Mouse (Mus musculus) forebrain, embryonic 16.5 days (tissue): ENCODE measurements around the gene Srek1. TPM values are rescaled to one million over a fixed set of nuclear protein-coding genes. Genes with fewer than 3 reads are reported as not detected.

Experiments used
- ATAC-seq: fragments of 200-750 bp; cut with Nextera tagmentation; 2 replicates; pipeline ENCODE4 v1.8.0; 2017; ENCODE audit warnings: mild to moderate bottlenecking, moderate library complexity
- H3K27ac ChIP-seq: fragments of 300-500 bp; sonication (generic); 2 replicates; pipeline ENCODE4 v1.5.1; 2014; ENCODE audit warnings: low read length, control low read depth
- H3K27me3 ChIP-seq: fragments of 300-500 bp; sonication (generic); replicated peaks from 2 replicates; pipeline ENCODE4 v1.6.1; 2014; ENCODE audit warnings: low read length; ENCODE audit not compliant: control insufficient read depth, insufficient read depth
- H3K36me3 ChIP-seq: fragments of 300-500 bp; sonication (generic); 2 replicates; pipeline ENCODE4 v1.6.1; 2014; ENCODE audit not compliant: control insufficient read depth, insufficient read depth
- H3K4me1 ChIP-seq: fragments of 300-500 bp; sonication (generic); replicated peaks from 2 replicates; pipeline ENCODE4 v1.6.1; 2014; ENCODE audit warnings: low read length; ENCODE audit not compliant: control insufficient read depth, insufficient read depth
- H3K4me2 ChIP-seq: fragments of 300-500 bp; sonication (generic); 2 replicates; pipeline ENCODE4 v1.6.1; 2014; ENCODE audit warnings: mild to moderate bottlenecking, low read length, control low read depth
- H3K4me3 ChIP-seq: fragments of 300-500 bp; sonication (generic); replicated peaks from 2 replicates; pipeline ENCODE4 v1.5.1; 2014; ENCODE audit warnings: mild to moderate bottlenecking, low read length, control low read depth
- H3K9ac ChIP-seq: fragments of 300-500 bp; sonication (generic); replicated peaks from 2 replicates; pipeline ENCODE4 v1.6.1; 2014; ENCODE audit warnings: low read depth, low read length, control low read depth
- H3K9me3 ChIP-seq: fragments of 300-500 bp; sonication (generic); 2 replicates; pipeline ENCODE4 v1.6.1; 2016; ENCODE audit warnings: low read length; ENCODE audit not compliant: control insufficient read depth
- WGBS: fragments of 180-500 bp; shearing (Covaris S2); extraction: QIAGEN DNeasy Blood & Tissue Kit; methylation state at CpG from one replicate; pipeline ENCODE4 v1.1.7; 2014; 5-methylcytosine and 5-hydroxymethylcytosine counted together
- polyA plus RNA-seq: library from polyadenylated mRNA; unstranded; fragments of >200 nt; fragmentation: Nextera tagmentation; extraction: Ambion mirVana; gene quantifications from 2 replicates; pipeline ENCODE4 v1.2.1, GENCODE M21; 2015

Gene Srek1
- polyA plus RNA-seq, 1 experiment from 2014 or later = 77.5 TPM

- no peak for ATAC-seq
- Histone ChIP-seq H3K9me3 (no peaks in the 10 kb centered on the region), H3K4me2 (no peak overlapping the region), H3K27me3 (no peaks in the 10 kb centered on the region), H3K9ac (no peak overlapping the region), H3K36me3 (peaks cover 31% of the 10 kb centered on the region), H3K4me1 (no peaks in the 10 kb centered on the region), H3K27ac (no peak overlapping the region), H3K4me3 (no peak overlapping the region)
- WGBS = 89% methylated on average over 2 of the region's 2 CpGs
Observed at GRCm38 (mm10) chr13:103745688-103746087, 28.7 kb downstream of the Srek1 start.

GRCm38 (mm10) chr13:103745160-103745559 lies 29.2 kb downstream of the Srek1 start:
- 90% methylated on average over 4 of the region's 4 CpGs for whole genome bisulfite sequencing
- H3K36me3 ChIP-seq = peaks cover 31% of the 10 kb centered on the region

GRCm38 (mm10) chr13:103735330-103736007 lies 38.9 kb downstream of the Srek1 start:
- Histone ChIP-seq H3K9ac (no peak overlapping the region), H3K27ac (no peak overlapping the region), H3K4me1 (no peaks in the 10 kb centered on the region), H3K4me2 (no peak overlapping the region), H3K9me3 (no peaks in the 10 kb centered on the region), H3K27me3 (no peaks in the 10 kb centered on the region), H3K36me3 (peaks cover 11% of the 10 kb centered on the region), H3K4me3 (no peak overlapping the region)
- 93% methylated on average over 5 of the region's 5 CpGs for WGBS
- no peak for ATAC-seq

More at GRCm38 (mm10) chr13:103745160-103745559, 29.2 kb downstream of the Srek1 start:
- Histone ChIP-seq H3K4me3 (no peak overlapping the region), H3K27ac (no peak overlapping the region), H3K4me1 (no peaks in the 10 kb centered on the region), H3K27me3 (no peaks in the 10 kb centered on the region), H3K9ac (no peak overlapping the region), H3K9me3 (no peaks in the 10 kb centered on the region), H3K4me2 (no peak overlapping the region)
- no peak for ATAC-seq

- WGBS = 81% methylated on average over 2 of the region's 2 CpGs
- no peaks in the 10 kb centered on the region for H3K9me3 ChIP-seq
- no peaks in the 10 kb centered on the region for H3K36me3 ChIP-seq
- no peak overlapping the region for H3K4me3 ChIP-seq
- no peak overlapping the region for H3K4me2 ChIP-seq
- H3K27ac ChIP-seq = no peak overlapping the region
- H3K9ac ChIP-seq = no peak overlapping the region
- ATAC-seq = no peak
- no peaks in the 10 kb centered on the region for H3K4me1 ChIP-seq
- H3K27me3 ChIP-seq = no peaks in the 10 kb centered on the region
Observed at GRCm38 (mm10) chr13:103726872-103727271, 47.5 kb downstream of the Srek1 start.

GRCm38 (mm10) chr13:103711406-103712025 lies 62.9 kb downstream of the Srek1 start:
- H3K27ac ChIP-seq = no peak overlapping the region
- no peaks in the 10 kb centered on the region for H3K27me3 ChIP-seq
- H3K9ac ChIP-seq = no peak overlapping the region
- 49% methylated on average over 11 of the region's 11 CpGs for WGBS
- H3K4me1 ChIP-seq = peaks cover 3% of the 10 kb centered on the region
- no peak overlapping the region for H3K4me2 ChIP-seq
- ATAC-seq = peak; percentile 54; the same call in 1 of the 2 replicates
- H3K36me3 ChIP-seq = no peaks in the 10 kb centered on the region
- no peaks in the 10 kb centered on the region for H3K9me3 ChIP-seq
- no peak overlapping the region for H3K4me3 ChIP-seq

GRCm38 (mm10) chr13:103710359-103710781 lies 64.0 kb downstream of the Srek1 start:
- no peak overlapping the region for H3K27ac ChIP-seq
- WGBS = 60% methylated on average over 7 of the region's 7 CpGs
- no peak overlapping the region for H3K9ac ChIP-seq
- H3K36me3 ChIP-seq = no peaks in the 10 kb centered on the region
- H3K4me1 ChIP-seq = peaks cover 3% of the 10 kb centered on the region
- H3K27me3 ChIP-seq = no peaks in the 10 kb centered on the region
- H3K4me3 ChIP-seq = no peak overlapping the region
- ATAC-seq = no peak
- no peaks in the 10 kb centered on the region for H3K9me3 ChIP-seq
- no peak overlapping the region for H3K4me2 ChIP-seq

GRCm38 (mm10) chr13:103705436-103705978 lies 68.9 kb downstream of the Srek1 start:
- Histone ChIP-seq H3K27me3 (no peaks in the 10 kb centered on the region), H3K4me1 (0 out of 2 replicates have a peak, but pooled peaks cover 3% of the 10 kb centered on the region), H3K27ac (no peak overlapping the region), H3K9ac (no peak overlapping the region), H3K4me3 (no peak overlapping the region), H3K9me3 (no peaks in the 10 kb centered on the region), H3K36me3 (no peaks in the 10 kb centered on the region), H3K4me2 (no peak overlapping the region)
- 81% methylated on average over 6 of the region's 6 CpGs for WGBS
- no peak for ATAC-seq

- Histone ChIP-seq H3K9me3 (no peaks in the 10 kb centered on the region), H3K4me1 (0 out of 2 replicates have a peak, but pooled peaks cover 3% of the 10 kb centered on the region), H3K27me3 (no peaks in the 10 kb centered on the region), H3K9ac (no peak overlapping the region), H3K4me2 (no peak overlapping the region), H3K36me3 (no peaks in the 10 kb centered on the region), H3K27ac (no peak overlapping the region), H3K4me3 (no peak overlapping the region)
- WGBS = 57% methylated on average over 6 of the region's 6 CpGs
- ATAC-seq = no peak
Observed at GRCm38 (mm10) chr13:103703833-103704232, 70.6 kb downstream of the Srek1 start.

GRCm38 (mm10) chr13:103703386-103703785 lies 71.0 kb downstream of the Srek1 start:
- H3K4me2 ChIP-seq = no peak overlapping the region
- H3K9me3 ChIP-seq = no peaks in the 10 kb centered on the region
- H3K9ac ChIP-seq = no peak overlapping the region
- 39% methylated on average over 7 of the region's 7 CpGs for WGBS
- H3K36me3 ChIP-seq = no peaks in the 10 kb centered on the region
- no peak overlapping the region for H3K4me3 ChIP-seq
- H3K27ac ChIP-seq = no peak overlapping the region
- no peaks in the 10 kb centered on the region for H3K27me3 ChIP-seq
- 0 out of 2 replicates have a peak, but pooled peaks cover 3% of the 10 kb centered on the region for H3K4me1 ChIP-seq
- ATAC-seq = peak; percentile 96
